Mouse (Mus musculus): ENCODE measurements around the gene Rpap3. TPM values are rescaled to one million over a fixed set of nuclear protein-coding genes. Genes with fewer than 3 reads are reported as not detected.

Gene Rpap3
- total and polyA plus RNA-seq, 3 experiments = 84.4 to 98.4 (median 85.7) TPM

DNA sequence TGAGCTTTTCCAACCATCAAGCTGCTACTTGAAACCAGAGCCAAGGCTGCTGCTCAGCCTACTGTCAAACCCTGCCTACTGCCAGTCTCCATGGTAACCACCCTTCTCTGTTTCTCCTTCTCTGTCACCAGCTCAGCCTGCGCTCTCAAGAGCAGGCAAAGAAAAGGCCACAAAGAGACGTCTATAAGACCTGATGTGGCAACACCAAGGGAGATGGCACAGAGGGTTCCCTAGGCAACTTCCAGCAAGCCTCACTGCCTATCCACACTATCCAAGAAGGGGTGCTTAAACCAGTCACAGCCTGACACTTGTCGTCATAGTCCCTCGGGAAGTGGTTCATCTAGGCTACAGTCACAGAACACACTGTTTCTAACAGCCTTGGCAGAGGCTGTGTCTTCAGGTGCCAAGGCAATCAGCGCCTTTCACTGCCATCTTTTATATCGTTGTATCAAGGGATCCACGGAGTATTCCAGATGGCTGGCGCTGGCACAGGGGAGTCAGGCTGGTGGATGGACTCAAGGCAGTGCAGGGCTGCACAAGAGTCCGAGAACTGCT, 33.3 kb downstream of the Rpap3 start:
- H3K79me2 ChIP-seq (ENCODE audit: control insufficient read depth, insufficient read depth, low read length, poor library complexity) = no peaks in the 10 kb centered on the region; the same call in 1 of the 2 replicates
- H3K36me3 ChIP-seq (ENCODE audit: control insufficient read depth in 1 of 2, insufficient read depth in 2 of 2, low read length in 2 of 2) = peaks cover 11 to 13% of the 10 kb centered on the region in 2 experiments; a peak in 3 of 4 replicates
- no peaks in the 10 kb centered on the region for H3K27me3 ChIP-seq (ENCODE audit: control insufficient read depth in 1 of 2, insufficient read depth in 2 of 2, low read length in 2 of 2)
- peaks cover 12 to 16% of the 10 kb centered on the region in 2 experiments; a peak in 3 of 4 replicates for H3K4me1 ChIP-seq (ENCODE audit: control insufficient read depth in 1 of 2, insufficient read depth in 2 of 2, low read length in 2 of 2)
- DNase-seq (ENCODE audit: low read depth, low spot score) = no peak
- TF ChIP-seq MYC (IDR thresholded peaks at IDR 0.05; ENCODE audit: low read depth, low read length) (no peak), ZNF384 (IDR thresholded peaks at IDR 0.05; ENCODE audit: low read depth, low read length) (no peak), MAZ (IDR thresholded peaks at IDR 0.05; ENCODE audit: low read depth, low read length) (no peak), CHD2 (IDR thresholded peaks at IDR 0.05; ENCODE audit: low read length) (no peak), E2F4 (IDR thresholded peaks at IDR 0.05; ENCODE audit: borderline replicate concordance, low read depth, low read length) (no peak), RCOR1 (IDR thresholded peaks at IDR 0.05; ENCODE audit: low read depth, low read length) (no peak), USF2 (IDR thresholded peaks at IDR 0.05; ENCODE audit: borderline replicate concordance in 1 of 2, insufficient read depth in 1 of 2, low read depth in 1 of 2, low read length in 2 of 2) (no peak), GABPA (IDR thresholded peaks at IDR 0.05; ENCODE audit: low read depth, low read length) (no peak)
- no peak overlapping the region for H3K4me3 ChIP-seq (ENCODE audit: control insufficient read depth in 1 of 2, insufficient read depth in 1 of 2, low read depth in 2 of 2, low read length in 2 of 2)
- no peak overlapping the region for H3K9ac ChIP-seq (ENCODE audit: control insufficient read depth, low read depth, low read length, poor library complexity, severe bottlenecking)
- H3K27ac ChIP-seq (ENCODE audit: control insufficient read depth, low read depth, low read length) = no peak overlapping the region
- H3K9me3 ChIP-seq (replicated peaks; ENCODE audit: insufficient read depth, low read length) = no peaks in the 10 kb centered on the region

GRCm38 (mm10) chr15:97670554-97670953, 35.1 kb downstream of the Rpap3 start:
- H3K4me3 ChIP-seq (ENCODE audit: control insufficient read depth in 1 of 2, insufficient read depth in 1 of 2, low read depth in 2 of 2, low read length in 2 of 2) = no peak overlapping the region
- H3K27ac ChIP-seq (ENCODE audit: control insufficient read depth, low read depth, low read length) = no peak overlapping the region
- no peaks in the 10 kb centered on the region; the same call in 1 of the 2 replicates for H3K79me2 ChIP-seq (ENCODE audit: control insufficient read depth, insufficient read depth, low read length, poor library complexity)
- H3K27me3 ChIP-seq (ENCODE audit: control insufficient read depth in 1 of 2, insufficient read depth in 2 of 2, low read length in 2 of 2) = no peaks in the 10 kb centered on the region
- peak; percentile 56 for DNase-seq (ENCODE audit: low read depth, low spot score)
- H3K9me3 ChIP-seq (replicated peaks; ENCODE audit: insufficient read depth, low read length) = no peaks in the 10 kb centered on the region
- no peak overlapping the region for H3K9ac ChIP-seq (ENCODE audit: control insufficient read depth, low read depth, low read length, poor library complexity, severe bottlenecking)
- H3K4me1 ChIP-seq (ENCODE audit: control insufficient read depth in 1 of 2, insufficient read depth in 2 of 2, low read length in 2 of 2) = peaks cover 12 to 16% of the 10 kb centered on the region in 2 experiments; a peak in 3 of 4 replicates
- peaks cover 7 to 12% of the 10 kb centered on the region in 2 experiments; a peak in 3 of 4 replicates for H3K36me3 ChIP-seq (ENCODE audit: control insufficient read depth in 1 of 2, insufficient read depth in 2 of 2, low read length in 2 of 2)
- TF ChIP-seq NELFE (IDR thresholded peaks at IDR 0.05; ENCODE audit: low read depth, low read length) = no peak
- TF ChIP-seq NRF1 (IDR thresholded peaks at IDR 0.05; ENCODE audit: insufficient read depth, low read depth, low read length, poor library complexity, severe bottlenecking) = peak; percentile 75
- TF ChIP-seq POLR2A (IDR thresholded peaks at IDR 0.05; ENCODE audit: control insufficient read depth in 1 of 2, insufficient read depth in 1 of 2, low read depth in 1 of 2, low read length in 2 of 2, poor library complexity in 1 of 2) = no peak
- no peak for TF ChIP-seq ZKSCAN1 (IDR thresholded peaks at IDR 0.05; ENCODE audit: low read depth, low read length)
- peak; percentile 7; the same call in 1 of the 2 replicates for TF ChIP-seq MYB (IDR thresholded peaks at IDR 0.05; ENCODE audit: low read depth, low read length)
- TF ChIP-seq GATA1 (IDR thresholded peaks at IDR 0.05; ENCODE audit: low read depth, low read length) = no peak
- TF ChIP-seq EP300 (IDR thresholded peaks at IDR 0.05; ENCODE audit: low read depth in 1 of 2, low read length in 2 of 2) = peak; percentile 36 to 64; a peak in 3 of 4 replicates
- no peak for TF ChIP-seq GABPA (IDR thresholded peaks at IDR 0.05; ENCODE audit: low read depth, low read length)
- no peak for TF ChIP-seq MAZ (IDR thresholded peaks at IDR 0.05; ENCODE audit: low read depth, low read length)
- TF ChIP-seq BHLHE40 (IDR thresholded peaks at IDR 0.05; ENCODE audit: borderline replicate concordance, low read depth, low read length) = no peak
- TF ChIP-seq MAFK (IDR thresholded peaks at IDR 0.05; ENCODE audit: borderline replicate concordance, low read depth, low read length) = no peak
- no peak for TF ChIP-seq ZNF384 (IDR thresholded peaks at IDR 0.05; ENCODE audit: low read depth, low read length)
- TF ChIP-seq TAL1 (IDR thresholded peaks at IDR 0.05; ENCODE audit: low read length) = no peak
- TF ChIP-seq POLR2AphosphoS5 (IDR thresholded peaks at IDR 0.05; ENCODE audit: borderline replicate concordance, low read depth, low read length) = no peak
- no peak for TF ChIP-seq ZC3H11A (IDR thresholded peaks at IDR 0.05; ENCODE audit: low read depth, low read length)
- TF ChIP-seq CTCF (IDR thresholded peaks at IDR 0.05 in 2 of 3, conservative IDR thresholded peaks at IDR 0.05 in 1 of 3; ENCODE audit: control insufficient read depth in 1 of 3, insufficient read depth in 1 of 3, low read depth in 2 of 3, low read length in 3 of 3, poor library complexity in 1 of 3, severe bottlenecking in 1 of 3) = no peak
- peak; percentile 63; the same call in 1 of the 2 replicates for TF ChIP-seq TCF12 (IDR thresholded peaks at IDR 0.05; ENCODE audit: low read depth, low read length)
- TF ChIP-seq ELF1 (IDR thresholded peaks at IDR 0.05; ENCODE audit: low read depth, low read length) = no peak; the same call in 1 of the 2 replicates
- peak; percentile 38; the same call in 1 of the 2 replicates for TF ChIP-seq MEF2A (IDR thresholded peaks at IDR 0.05; ENCODE audit: extremely low read depth, insufficient replicate concordance, low read depth, low read length, poor library complexity, severe bottlenecking)
- TF ChIP-seq E2F4 (IDR thresholded peaks at IDR 0.05; ENCODE audit: borderline replicate concordance, low read depth, low read length) = no peak
- peak; percentile 34; the same call in 1 of the 2 replicates for TF ChIP-seq ETS1 (IDR thresholded peaks at IDR 0.05; ENCODE audit: low read depth, low read length)
- no peak; the same call in 1 of the 2 replicates for TF ChIP-seq RCOR1 (IDR thresholded peaks at IDR 0.05; ENCODE audit: low read depth, low read length)
- no peak for TF ChIP-seq CHD1 (IDR thresholded peaks at IDR 0.05; ENCODE audit: low read depth, low read length)
- TF ChIP-seq MAX (IDR thresholded peaks at IDR 0.05; ENCODE audit: low read length) = peak; percentile 36; the same call in 1 of the 2 replicates
- no peak for TF ChIP-seq MYC (IDR thresholded peaks at IDR 0.05; ENCODE audit: low read depth, low read length)
- no peak for TF ChIP-seq ZMIZ1 (IDR thresholded peaks at IDR 0.05; ENCODE audit: low read depth, low read length)
